Mouse (Mus musculus): ENCODE measurements around the gene Hipk1. TPM values are rescaled to one million over a fixed set of nuclear protein-coding genes. Genes with fewer than 3 reads are reported as not detected.
A peak's percentile ranks its signal among the peaks of the same experiment; 100 is the strongest.
"Not testable (repeated sequence)": the region's sequence is repeated elsewhere in the genome, so short reads cannot be mapped to it uniquely, and the experiment has no call there.

The Hipk1 gene
- total RNA-seq, 2 experiments from 2014 or later, result 68.1 to 77.3 TPM

DNA sequence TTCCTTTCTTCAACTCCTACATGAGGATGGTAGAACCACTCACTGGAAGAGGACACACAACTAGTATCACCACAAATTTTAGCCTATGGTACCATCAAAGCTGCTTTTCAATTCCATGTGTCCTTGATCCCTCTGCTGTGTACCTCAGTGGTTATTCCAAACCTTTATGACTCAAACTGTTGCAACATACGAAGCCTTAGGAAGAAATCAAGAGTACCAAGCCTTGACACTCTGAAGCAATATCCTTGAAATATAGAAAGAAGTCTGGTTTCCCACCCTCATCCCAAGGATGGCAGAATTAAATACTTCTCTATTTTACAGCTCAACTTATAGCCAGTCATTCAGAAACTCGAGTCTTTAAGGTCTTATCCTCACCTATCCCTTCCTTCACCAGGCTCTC, 5.0 kb upstream of the Hipk1 start:
- no peak for DNase-seq (ENCODE audit: low spot score in 2 of 2)

DNA sequence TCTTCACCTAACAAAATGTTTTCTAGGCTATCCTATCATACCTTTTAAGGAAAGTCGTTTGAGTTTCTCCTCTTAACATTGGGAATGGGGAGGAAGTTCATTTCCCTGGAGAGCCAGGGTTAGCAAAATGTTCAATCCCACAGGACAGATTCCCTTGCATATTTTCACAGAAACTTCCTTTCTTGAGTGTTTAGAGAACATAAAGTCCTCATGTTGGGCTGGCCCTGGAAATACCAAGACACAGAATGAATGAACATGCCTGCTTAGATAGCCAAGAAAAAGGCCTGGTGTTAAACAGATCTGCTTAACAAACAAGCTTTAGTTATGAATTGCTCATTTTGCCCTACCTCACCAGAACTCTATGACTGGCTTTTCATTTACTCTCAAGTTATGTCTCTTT, 1.2 kb upstream of the Hipk1 start:
- no peak for DNase-seq (ENCODE audit: low spot score in 2 of 2)

DNA sequence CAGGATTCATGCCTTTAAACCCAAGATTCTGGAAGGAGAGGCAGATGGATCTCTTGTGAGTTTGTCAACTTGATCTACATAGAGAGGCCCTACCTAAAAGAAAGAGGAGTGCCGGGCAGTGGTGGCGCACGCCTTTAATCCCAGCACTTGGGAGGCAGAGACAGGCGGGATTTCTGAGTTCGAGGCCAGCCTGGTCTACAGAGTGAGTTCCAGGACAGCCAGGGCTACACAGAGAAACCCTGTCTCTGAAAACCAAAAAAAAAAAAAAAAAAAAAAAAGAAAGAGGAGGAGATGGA, 696 bp upstream of the Hipk1 start:
- not testable (repeated sequence) for DNase-seq (ENCODE audit: low spot score in 2 of 2)

DNA sequence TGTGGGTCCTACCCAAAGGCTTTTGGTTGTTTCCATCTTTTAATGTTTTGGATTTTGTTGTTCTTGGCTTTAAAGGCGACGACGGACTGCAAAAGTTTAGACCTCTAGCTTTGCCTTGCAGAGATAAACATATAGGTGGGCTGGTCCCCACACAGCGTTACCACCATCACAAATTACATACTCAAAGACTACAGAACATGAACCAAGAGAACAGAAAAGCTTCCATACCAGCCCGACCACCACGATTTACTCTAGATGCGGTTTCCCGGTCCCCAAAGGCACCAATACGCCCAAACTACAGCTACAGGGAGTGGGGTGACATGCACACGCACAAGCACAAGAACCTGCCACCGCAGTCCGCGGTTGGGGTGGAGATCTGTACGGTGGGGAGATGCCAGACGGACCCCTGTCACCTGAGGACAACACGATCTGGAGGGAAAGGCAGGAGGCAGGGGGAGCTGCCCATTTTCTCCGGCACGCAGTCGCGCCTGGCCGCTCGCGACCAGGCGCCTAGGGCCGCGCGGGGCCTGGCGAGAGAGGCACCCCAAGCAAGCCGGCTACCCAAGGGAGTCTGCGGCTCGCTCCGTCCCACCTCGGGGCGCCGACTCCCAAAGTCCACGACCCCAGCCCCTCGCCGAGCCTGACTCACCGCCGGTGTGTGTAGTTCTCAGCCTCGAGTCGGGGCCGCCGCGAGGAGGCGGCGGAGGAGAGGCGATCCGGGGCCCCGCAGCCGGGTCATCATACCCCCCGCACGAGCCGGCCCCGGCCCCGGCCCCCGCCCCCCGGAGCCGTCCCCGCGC, 817 bp downstream of the Hipk1 start:
- DNase-seq (ENCODE audit: low spot score in 2 of 2), result peak; percentile 41 to 59

DNA sequence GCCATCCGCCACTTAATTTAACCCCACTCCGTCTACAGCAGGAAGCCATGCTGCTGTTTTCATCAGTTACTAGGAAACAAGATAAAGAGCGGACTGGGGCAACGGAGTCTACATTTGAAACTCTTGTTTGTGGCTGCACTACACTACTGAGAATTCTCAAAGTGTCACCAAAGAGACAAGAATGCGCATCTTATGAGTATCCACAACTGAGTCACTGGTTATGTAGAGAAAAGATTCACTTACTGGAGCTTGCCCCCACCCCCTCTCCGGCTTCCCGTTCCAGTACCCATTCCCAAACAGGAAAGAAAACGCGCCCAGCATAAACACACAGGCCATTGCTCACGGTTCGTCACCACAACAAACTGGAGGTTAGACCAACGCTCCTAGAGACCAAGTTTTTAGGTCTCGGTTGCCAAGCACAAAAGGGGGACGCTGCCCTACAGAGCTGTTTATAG, 1.4 kb downstream of the Hipk1 start:
- peak in 1 of 2 experiments; percentile 27 for DNase-seq (ENCODE audit: low spot score in 2 of 2)

DNA sequence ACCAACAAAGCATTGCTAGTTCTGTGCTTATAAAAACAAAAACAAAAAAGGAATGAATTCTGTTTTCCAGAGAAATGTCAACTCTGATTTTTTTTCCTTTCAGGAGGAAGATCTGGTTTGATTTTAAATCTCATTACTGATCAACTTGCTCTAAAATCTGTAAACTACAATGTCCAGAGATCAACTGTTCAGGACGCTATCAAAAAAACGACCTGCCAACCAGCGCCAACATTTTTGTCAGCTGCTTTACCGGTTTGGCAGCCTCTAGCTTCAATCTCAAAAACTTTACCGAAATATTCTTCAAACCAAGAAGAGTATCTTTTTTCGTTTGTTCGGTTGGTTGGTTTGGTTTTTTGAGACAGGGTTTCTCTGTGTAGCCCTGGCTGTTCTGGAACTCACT, 2.3 kb downstream of the Hipk1 start:
- no peak for DNase-seq (ENCODE audit: low spot score in 2 of 2)

DNA sequence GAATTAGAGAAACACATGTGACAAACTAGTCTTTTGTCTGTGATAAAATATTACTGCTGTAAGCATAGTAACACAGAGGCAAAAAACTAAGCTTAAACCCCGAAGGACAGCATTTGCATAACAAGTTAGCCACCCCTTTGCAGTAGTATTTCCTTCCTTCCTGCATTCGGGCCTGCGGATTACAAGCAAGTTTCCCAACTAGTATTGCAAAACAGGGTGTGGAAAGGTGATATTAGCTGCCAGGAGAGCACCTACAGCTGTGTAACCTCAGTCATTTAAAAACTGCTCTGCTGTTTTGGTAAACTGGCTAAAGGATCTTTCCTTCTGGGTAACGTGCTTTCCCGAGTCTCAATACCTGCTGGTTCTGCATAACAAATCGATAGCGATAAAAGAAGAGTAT, 4.1 kb downstream of the Hipk1 start:
- DNase-seq (ENCODE audit: low spot score in 2 of 2), result no peak

DNA sequence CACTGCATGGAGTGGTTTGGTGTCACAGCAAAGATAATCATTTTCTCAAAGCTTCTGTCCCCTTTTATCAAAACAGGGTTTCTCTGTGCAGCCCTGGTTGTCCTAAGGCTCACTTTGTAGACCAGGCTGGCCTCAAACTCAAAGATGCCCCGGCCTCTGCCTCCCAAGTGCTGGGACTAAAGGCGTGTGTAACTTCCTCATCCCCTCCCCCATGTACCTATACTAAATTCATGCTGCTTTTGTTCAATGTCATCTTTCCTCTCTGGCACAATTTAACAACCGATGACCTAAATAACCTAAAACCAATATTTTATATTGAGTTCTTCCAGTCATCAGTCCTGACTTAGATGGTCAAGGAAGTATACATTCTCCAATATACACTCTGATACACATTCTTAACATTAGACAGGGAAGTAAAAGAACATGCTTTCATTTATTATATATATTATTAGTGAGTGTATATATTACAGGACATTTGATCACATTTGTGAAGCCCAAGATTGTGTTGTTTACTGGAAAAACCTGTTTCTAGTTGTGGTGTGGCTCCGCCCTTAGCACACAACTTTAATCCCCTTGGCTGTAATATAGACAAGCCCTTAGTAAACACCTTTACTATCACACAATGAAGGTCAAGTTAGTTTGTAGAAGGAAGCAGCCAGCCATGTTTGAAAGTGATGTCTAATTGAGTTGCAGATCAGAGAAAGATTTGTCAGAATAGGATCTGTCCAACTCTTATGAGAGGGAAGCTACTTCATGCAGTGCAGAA, 8.3 kb downstream of the Hipk1 start:
- no peak for DNase-seq (ENCODE audit: low spot score in 2 of 2)

DNA sequence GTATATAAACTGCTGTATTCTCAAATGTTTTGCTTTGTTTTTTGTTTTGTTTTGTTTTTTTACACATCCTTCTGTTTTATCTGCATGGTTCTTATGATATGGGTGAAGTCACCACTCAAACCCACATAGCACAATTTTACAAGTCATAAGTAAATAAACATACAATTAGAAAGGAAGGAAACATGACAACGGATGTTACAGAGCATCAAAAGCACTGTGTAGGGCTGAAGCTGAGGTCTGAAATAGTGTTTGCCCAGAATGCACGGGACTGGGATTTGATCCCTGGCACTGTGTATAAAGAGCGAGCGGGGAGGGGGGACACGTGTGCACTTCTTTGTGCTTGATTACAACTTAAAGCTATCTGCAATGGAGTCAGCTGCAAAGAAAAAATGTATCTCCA, 10.6 kb downstream of the Hipk1 start:
- DNase-seq (ENCODE audit: low spot score in 2 of 2), result no peak

DNA sequence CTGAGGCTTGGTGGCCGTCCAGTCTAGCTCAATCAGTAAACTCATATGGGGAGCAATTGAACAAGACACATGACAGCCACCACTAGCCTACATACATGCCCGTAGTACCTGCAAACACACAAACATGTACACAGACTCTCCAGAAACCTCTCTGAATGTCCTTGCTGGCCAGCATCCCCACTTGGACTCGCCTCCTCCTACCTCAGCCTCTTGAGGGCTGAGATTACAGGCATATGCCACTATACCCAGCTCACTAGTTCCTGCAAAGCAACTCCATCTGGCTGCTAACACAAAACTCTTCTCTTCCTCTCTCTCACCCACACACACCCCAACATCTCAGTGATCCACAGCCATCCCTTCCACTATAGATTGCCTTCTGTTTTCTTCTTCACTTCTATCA, 11.1 kb downstream of the Hipk1 start:
- DNase-seq (ENCODE audit: low spot score in 2 of 2), result no peak

DNA sequence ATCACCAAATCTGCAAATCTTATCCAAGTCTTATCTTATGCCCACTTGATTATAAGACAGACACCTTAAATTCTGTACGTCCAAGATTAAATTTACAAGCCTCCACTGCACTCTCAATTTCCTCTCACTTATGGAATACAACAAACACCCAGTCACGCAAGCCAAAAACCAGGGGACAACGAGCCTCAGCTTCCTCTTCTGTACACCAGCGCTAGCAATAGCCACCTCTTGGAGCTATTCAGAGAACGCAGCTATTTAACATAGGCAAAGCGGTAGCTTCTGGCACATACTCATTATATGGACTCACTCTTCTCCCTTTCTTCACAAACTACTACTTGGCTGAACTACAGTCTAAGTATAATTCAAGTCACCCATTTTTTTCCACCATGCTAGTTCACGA, 12.2 kb downstream of the Hipk1 start:
- DNase-seq (ENCODE audit: low spot score in 2 of 2), result no peak

DNA sequence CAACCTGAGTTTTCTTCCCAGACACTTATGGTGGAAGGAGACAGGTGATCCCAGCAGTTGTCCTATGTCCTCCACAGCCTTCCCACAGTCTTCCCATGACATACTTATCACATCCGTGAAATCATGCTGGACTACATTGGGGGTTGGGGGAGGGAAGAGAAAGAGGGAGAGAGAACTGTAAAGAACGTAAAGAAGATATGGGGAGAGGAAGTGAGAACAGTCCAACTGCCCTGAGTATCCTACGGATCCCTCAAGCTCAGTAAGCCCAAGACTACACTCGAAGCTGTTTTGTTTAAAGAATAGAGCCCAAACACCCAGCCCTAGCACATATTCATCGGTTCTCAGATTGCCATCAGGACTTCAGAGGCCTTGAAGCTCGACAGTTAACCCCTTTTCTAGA, 12.7 kb downstream of the Hipk1 start:
- no peak for DNase-seq (ENCODE audit: low spot score in 2 of 2)

DNA sequence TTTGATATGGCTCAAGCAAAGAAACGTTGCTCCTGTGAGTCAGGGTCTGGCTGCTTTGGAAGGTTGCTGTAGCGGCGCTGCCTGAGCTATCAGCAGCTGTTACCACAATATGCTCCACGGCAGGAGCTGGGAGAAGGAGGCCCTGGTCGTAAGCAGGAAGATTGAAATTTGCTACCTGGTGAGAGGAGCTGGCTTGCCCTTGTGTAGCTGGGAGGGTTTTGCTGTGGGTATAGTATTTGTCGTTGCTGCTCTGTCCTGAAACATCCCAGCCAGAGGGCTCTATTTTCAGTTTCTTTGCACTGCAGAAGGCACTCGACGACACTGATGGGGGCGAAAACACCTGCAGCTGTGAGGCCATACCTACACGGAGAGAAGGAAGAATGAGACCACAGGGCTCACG, 13.4 kb downstream of the Hipk1 start:
- DNase-seq (ENCODE audit: low spot score in 2 of 2), result peak in 1 of 2 experiments; percentile 17

DNA sequence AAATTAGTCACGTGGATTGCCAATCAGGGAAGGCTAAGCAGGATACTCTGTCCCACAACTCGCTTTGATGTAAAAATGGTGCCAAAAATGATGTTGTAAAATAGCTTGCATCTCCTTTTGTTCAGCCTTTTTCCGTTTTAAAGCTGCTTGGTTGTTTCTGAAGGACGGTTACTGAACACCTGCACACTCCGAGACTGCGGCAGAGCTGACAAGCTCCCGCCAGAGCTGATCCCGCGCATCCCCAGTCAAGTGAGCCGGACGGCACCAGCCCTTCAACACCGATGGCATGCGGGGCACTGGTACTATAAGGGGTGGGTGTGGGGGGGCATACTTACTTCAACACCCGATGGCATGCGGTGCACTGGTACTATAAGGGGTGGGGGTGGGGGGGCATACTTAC, 17.4 kb downstream of the Hipk1 start:
- DNase-seq (ENCODE audit: low spot score in 2 of 2), result no peak

DNA sequence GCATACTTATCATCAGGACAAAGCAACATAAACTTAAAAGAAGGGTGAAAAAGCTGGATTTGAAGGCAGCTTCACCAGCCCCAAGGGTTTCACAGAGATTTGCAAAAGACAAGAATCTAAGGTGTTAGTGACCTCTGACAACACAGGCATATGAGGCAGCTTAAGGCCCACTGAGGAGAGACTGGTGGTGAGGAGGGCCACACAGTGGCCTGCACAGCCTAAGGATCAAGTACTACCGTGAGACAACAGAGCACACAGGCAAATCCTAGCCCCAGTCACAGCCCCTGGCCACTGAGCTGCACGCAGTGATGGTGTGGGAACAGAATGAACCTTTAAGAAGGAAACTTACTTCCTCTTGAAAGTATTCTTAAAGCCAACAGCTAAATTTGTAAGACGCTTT, 17.9 kb downstream of the Hipk1 start:
- DNase-seq (ENCODE audit: low spot score in 2 of 2), result no peak

DNA sequence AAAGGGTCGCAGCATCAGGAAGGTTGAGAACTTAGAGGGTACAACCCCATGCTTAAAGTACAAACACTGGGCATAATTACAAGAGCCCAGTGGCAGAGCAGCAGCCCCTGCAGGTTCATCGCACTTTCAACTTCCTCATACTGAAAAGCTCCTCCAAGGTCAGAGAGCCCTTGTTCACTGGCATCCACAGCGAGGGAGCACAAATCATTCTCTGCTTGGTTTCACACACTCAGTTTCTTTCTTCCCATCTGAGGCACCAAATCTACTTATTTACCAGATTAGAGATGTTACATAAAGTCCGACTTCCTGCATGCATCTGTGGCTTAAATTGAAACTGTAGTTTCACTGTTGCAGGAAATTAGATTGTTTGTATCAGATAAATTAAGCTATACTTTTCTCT, 18.5 kb downstream of the Hipk1 start:
- DNase-seq (ENCODE audit: low spot score in 2 of 2), result no peak

DNA sequence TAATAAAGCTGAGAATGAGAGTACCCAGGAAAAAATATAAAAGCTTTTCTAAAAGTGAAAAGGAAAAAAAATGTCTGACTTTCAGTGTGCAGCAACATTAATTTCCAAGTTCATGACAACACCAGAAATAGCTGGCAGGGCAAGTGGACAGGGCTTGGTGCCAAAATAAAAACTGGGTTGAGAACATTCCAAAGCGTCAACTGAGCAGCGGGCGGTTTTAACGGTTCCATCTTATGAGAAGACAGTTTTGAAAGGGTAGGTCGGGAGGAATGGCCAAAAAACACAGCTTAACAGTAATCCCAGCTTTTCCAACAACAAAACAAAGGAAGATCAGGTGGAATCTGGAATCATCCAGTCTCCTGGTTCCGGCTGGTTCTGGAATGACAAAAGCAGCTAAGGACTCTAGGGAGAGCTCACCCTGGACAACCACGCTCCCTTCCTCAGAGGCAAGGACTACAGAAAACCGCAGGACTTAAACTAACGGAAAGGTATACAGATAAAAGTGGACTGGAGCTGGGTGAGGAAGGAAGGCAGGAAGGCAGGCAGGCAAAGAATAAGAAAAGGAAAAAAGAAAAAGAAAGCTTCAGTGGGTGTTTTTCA, 19.7 kb downstream of the Hipk1 start:
- DNase-seq (ENCODE audit: low spot score in 2 of 2), result peak; percentile 32 to 48

DNA sequence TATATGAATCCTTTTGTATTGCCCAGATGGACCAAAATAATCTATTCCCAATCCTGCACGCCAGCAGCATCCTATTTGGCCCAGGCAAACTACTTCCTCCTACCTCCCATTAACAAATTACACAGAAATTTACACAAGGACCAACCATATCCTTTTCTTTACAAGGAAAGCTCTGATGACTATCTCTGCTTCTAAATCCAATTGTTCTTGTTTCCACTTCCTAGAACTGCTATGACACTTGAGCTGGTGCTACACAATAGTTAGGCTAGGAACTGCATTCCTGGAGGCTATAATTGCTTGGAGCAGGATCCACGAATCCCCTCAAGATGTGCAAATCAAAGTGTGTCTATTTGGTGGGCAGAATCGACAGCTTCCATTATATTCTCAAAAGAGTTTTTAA, 24.6 kb downstream of the Hipk1 start:
- no peak for DNase-seq (ENCODE audit: low spot score in 2 of 2)

DNA sequence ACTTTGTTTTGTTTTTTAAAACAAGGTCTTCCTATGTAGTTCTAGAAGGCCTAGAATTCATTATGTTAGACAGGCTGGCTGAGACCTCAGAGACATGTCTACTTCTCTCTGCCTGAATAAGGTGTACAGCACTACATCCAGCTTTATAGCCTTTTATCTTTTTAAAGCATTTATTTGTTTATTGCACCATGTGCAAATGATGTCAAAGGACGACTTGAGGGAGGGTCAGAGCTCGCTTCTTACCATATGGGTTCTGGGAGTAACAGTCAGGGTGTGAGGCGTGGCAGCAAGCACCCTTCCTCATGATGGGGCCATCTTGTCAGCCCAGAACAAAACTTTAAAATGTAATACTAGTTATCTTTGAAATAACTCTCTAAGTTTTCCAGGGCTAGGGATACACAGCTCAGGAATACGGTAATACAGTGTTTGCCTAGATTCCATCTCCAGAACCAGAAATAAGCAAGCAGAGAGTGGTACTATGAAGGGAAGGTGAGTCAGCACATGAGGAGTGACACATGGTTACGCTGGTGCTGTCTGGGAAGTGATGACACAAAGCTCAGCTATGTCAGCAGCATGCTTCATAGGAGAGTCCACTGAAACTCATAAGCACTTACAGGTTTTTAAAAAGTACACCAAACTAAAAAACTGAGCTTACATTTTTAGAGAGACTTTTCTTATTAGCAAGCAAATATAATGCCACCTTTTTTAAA, 31.9 kb downstream of the Hipk1 start:
- no peak for DNase-seq (ENCODE audit: low spot score in 2 of 2)

DNA sequence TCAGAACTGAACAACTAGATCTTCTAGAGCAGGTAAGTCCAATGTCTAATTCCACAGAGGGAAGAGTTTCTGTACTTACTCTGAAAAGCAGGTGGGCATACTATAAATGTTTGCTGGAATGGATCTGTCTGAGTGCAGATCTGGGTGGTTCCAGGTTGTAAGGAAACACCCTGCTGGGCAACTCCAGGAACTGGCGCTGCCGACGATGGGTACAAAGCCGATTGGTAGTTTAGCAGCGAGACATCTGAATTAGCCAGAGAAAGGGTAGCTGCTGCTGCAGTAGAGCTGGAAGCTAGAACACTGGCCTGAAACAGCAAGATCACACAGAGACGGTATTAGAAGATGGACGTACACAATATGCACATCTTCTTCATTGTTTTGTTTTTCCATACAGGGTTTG, 32.9 kb downstream of the Hipk1 start:
- DNase-seq (ENCODE audit: low spot score in 2 of 2), result no peak

DNA sequence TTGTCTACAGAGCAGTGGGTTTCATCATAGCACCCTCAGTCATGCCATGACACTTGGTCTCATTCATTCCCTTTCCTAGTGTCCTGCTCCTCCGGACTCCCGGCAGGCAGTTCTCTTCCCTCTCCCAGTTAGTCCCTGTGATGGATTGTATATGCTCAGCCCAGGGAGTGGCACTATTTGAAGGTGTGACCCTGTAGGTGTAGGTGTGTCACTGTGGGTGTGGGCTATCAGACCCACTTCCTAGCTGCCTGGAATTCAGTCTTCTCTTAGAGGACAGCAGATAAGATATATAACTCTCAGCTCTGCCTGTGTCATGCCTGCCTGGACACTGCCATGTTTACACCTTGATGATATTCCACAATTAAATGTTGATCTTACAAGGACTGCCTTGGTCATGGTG, 34.4 kb downstream of the Hipk1 start:
- no peak for DNase-seq (ENCODE audit: low spot score in 2 of 2)

DNA sequence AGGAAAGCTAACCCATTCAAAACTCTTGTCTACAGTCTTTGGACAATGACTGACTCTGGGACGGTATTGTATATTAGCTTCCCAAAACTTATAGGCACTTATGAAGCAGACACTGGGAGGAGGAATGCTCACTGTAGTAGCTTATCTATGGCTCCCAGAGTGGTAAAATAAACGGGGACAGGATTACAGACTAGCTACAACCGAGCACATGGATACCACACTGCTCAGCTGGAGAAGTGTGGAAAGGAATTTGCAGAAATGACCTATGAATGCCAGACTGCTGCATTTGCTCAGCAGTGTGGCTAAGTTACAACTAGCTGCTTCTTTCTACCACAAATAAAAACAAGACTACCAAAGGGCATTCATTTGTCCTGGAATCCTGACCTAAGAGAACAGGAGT, 36.0 kb downstream of the Hipk1 start:
- no peak for DNase-seq (ENCODE audit: low spot score in 2 of 2)
